Mouse (Mus musculus) liver, postnatal 0 days (tissue): ENCODE results near the gene Rasgef1b. TPM values are rescaled to one million over a fixed set of nuclear protein-coding genes. Genes with fewer than 3 reads are reported as not detected.

ENCODE experiments used
- ATAC-seq: fragments of 200-750 bp; cut with Nextera tagmentation; 2 replicates; pipeline ENCODE4 v1.8.0; 2017; ENCODE audit warnings: mild to moderate bottlenecking, moderate library complexity
- DNase-seq: peaks from one replicate; pipeline ENCODE4 v3.0.0-alpha.2; 2016
- H3K27ac ChIP-seq: fragments of 300-500 bp; sonication (generic); 2 replicates; pipeline ENCODE4 v1.5.1; 2014; ENCODE audit warnings: antibody characterized with exemption, moderate library complexity, mild to moderate bottlenecking, low read depth
- H3K27me3 ChIP-seq: fragments of 300-500 bp; sonication (generic); 2 replicates; pipeline ENCODE4 v1.6.1; 2014; ENCODE audit warnings: low read length, control low read depth, mixed read lengths; ENCODE audit not compliant: insufficient read depth
- H3K36me3 ChIP-seq: fragments of 300-500 bp; sonication (generic); replicated peaks from 2 replicates; pipeline ENCODE4 v1.6.1; 2014; ENCODE audit warnings: mild to moderate bottlenecking, control low read depth, low read length, moderate library complexity, mixed read lengths; ENCODE audit not compliant: insufficient read depth
- H3K4me1 ChIP-seq: fragments of 300-500 bp; sonication (generic); 2 replicates; pipeline ENCODE4 v1.6.1; 2014; ENCODE audit warnings: antibody characterized with exemption, mild to moderate bottlenecking, control low read depth; ENCODE audit not compliant: insufficient read depth
- H3K4me2 ChIP-seq: fragments of 300-500 bp; sonication (generic); 2 replicates; pipeline ENCODE4 v1.6.1; 2014; ENCODE audit warnings: low read depth, mild to moderate bottlenecking, low read length, moderate library complexity, mixed read lengths
- H3K4me3 ChIP-seq: fragments of 300-500 bp; sonication (generic); 2 replicates; pipeline ENCODE4 v1.5.1; 2014; ENCODE audit warnings: low read depth, low read length
- H3K9ac ChIP-seq: fragments of 300-500 bp; sonication (generic); replicated peaks from 2 replicates; pipeline ENCODE4 v1.6.1; 2014; ENCODE audit warnings: mild to moderate bottlenecking, moderate library complexity
- H3K9me3 ChIP-seq: fragments of 300-500 bp; sonication (generic); 2 replicates; pipeline ENCODE4 v1.6.1; 2016; ENCODE audit warnings: mild to moderate bottlenecking, control low read depth, low read length, mixed read lengths
- CTCF ChIP-seq: sonication (generic); IDR thresholded peaks from 2 replicates; pipeline ENCODE4 v1.5.1; 2016; ENCODE audit warnings: antibody characterized with exemption, low read depth
- EP300 ChIP-seq: IDR thresholded peaks from 2 replicates; pipeline ENCODE4 v1.6.1; 2016; ENCODE audit warnings: antibody characterized with exemption, low read depth, mild to moderate bottlenecking
- WGBS: fragments of 180-500 bp; shearing (Covaris S2); extraction: QIAGEN DNeasy Blood & Tissue Kit; methylation state at CpG from one replicate; pipeline ENCODE4 v1.1.7; 2014; ENCODE audit not compliant: insufficient replicate concordance; 5-methylcytosine and 5-hydroxymethylcytosine counted together
- polyA plus RNA-seq: library from polyadenylated mRNA; unstranded; fragments of >200 nt; fragmentation: Nextera tagmentation; extraction: Ambion mirVana; gene quantifications from 2 replicates; pipeline ENCODE4 v1.2.1, GENCODE M21; 2015

Gene Rasgef1b
- polyA plus RNA-seq, 1 experiment from 2014 or later = 11.8 TPM

DNA sequence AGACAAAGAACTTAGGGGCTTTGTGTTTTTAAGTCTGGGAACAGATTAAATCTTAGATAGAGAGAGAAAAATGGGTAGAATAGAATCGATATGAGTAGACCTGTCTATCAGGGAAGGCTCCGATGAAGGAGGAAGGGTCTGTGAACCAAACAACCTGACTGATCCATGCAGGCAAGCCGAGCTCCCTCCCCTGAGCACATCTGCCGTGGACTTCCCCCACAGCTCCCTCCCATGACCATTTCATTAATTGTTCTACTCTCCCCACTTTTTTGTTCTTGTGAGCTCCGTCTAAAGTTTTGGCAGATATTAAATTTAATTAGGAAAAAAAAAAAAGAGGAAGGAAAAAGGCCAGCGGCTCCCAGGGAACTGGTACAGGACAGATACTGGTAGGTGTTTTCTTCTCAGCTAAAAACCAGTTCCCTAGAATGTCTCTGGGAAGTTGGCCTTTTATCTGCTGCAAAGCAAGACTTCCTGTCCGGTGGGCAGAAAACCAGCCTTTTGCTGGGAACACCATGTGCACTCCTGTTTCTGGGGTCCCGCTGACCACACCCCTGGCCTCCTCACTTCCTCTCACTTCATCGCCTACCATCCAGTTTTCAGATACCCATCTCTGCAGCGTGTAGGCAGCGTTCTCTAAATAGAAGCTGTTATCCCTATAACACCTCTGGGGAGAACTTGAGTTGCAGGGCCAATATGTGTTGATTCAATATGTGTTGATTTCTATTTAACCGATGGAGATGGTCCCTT is 437.6 kb downstream of the Rasgef1b start:
- TF ChIP-seq CTCF = no peak
- no peak; the same call in 1 of the 2 replicates for TF ChIP-seq EP300
- Histone ChIP-seq H3K9ac (no peak overlapping the region), H3K4me1 (no peaks in the 10 kb centered on the region), H3K9me3 (no peaks in the 10 kb centered on the region), H3K4me3 (no peak overlapping the region), H3K36me3 (no peaks in the 10 kb centered on the region), H3K27me3 (no peaks in the 10 kb centered on the region), H3K4me2 (no peak overlapping the region), H3K27ac (no peak overlapping the region)
- 26% methylated on average over 12 of the region's 12 CpGs for WGBS
- no peak for DNase-seq
- no peak for ATAC-seq

DNA sequence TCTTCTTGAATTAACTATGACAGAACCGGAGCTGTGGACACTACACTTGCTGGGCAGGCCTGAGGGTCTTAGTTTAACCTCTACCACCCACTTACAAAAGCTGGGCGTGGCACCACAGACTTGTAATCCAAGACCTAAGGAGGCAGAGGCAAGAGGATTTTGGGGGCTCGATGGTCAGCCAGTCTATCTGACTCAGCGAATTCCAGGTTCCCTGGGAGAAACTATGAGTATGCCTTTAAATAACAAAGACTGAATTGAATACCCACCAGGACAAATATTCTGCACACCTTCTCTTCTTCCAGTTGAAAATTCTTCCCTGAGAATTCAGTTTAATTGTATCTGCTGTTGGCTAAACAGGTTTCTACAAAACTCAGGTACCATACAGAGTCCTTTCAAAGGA is 440.6 kb downstream of the Rasgef1b start:
- Histone ChIP-seq H3K36me3 (no peaks in the 10 kb centered on the region), H3K27me3 (no peaks in the 10 kb centered on the region), H3K4me1 (peaks cover 8% of the 10 kb centered on the region), H3K4me2 (no peak overlapping the region), H3K4me3 (no peak overlapping the region), H3K27ac (no peak overlapping the region), H3K9me3 (no peaks in the 10 kb centered on the region), H3K9ac (no peak overlapping the region)
- 68% methylated on average over 4 of the region's 4 CpGs for WGBS
- DNase-seq = no peak
- ATAC-seq = no peak
- TF ChIP-seq CTCF (no peak), EP300 (no peak)

DNA sequence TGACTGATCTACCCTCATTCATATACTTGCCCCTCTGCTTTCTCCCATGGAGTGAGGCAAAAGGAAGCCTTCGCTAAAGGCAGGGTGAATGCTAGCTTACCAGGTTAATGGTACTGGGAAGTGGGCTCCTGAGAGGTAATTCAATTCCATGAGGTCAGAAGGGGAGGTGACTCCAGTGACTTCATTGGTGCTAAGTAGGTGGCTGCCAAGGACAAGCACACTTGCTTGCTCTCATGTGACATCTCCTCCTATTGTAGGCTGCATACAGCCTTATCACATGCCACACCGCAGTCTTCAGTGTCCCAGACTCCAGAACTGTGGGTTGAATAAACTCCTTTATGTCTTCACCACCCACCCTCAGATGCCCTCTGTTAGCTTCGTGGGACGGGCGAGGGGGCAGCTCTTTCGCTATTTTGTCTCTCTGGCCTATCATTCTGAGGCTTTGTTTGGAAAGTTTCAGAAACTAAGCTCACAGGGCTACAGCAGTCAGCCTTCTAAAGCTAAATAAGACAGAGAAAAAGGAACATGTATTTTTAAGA is 441.1 kb downstream of the Rasgef1b start:
- ATAC-seq (no peak), DNase-seq (no peak)
- Histone ChIP-seq H3K27me3 (no peaks in the 10 kb centered on the region), H3K9me3 (no peaks in the 10 kb centered on the region), H3K9ac (no peak overlapping the region), H3K4me2 (no peak overlapping the region), H3K36me3 (no peaks in the 10 kb centered on the region), H3K27ac (peak overlapping the region; percentile 37; the same call in 1 of the 2 replicates), H3K4me3 (no peak overlapping the region), H3K4me1 (peaks cover 10% of the 10 kb centered on the region)
- no peak for TF ChIP-seq EP300
- no peak for TF ChIP-seq CTCF
- WGBS = 69% methylated on average over 6 of the region's 6 CpGs

DNA sequence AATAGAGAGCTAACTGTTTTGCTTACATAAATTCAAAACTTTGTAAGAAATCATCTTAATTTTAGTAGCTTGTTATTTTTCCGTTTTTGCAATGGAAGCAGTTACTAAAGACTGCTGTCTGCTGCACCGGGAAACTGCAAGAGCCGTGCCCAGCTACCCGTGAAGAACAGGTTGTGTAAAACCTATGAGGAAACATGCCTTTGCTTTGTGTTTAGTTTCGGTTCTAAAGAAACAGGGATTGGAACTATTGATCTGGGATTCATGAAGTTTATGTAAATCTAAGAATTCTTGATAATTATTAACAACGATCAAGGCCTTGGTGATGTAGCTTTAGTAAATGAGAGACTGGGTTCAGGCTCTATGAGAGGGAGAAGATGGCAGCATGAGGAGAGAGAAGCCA is 442.3 kb downstream of the Rasgef1b start:
- Histone ChIP-seq H3K36me3 (no peaks in the 10 kb centered on the region), H3K4me3 (no peak overlapping the region), H3K4me1 (peaks cover 10% of the 10 kb centered on the region), H3K27ac (peak overlapping the region; percentile 84), H3K9me3 (no peaks in the 10 kb centered on the region), H3K4me2 (no peak overlapping the region), H3K9ac (no peak overlapping the region), H3K27me3 (no peaks in the 10 kb centered on the region)
- DNase-seq (no peak), ATAC-seq (peak; percentile 76)
- 49% methylated on average over 6 of the region's 6 CpGs for WGBS
- TF ChIP-seq CTCF (no peak), EP300 (peak; percentile 82)

DNA sequence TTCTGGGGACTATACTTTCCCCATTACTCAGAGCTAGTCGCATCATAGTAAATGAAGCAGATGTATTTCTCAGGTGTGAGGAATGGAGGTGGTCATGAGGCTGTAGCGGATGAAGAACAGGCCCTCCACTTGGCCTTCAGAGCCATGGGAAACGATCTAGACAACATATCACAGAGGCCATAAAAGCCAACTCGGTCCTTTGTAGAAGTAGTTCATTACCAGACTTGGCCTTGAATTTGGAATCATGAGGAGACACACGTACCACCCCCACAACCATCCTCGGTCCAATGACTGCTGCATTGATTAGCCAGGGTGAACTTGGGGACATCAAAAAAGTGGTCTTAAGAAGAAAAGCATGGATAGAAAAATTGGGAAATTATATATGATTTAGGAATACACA is 442.8 kb downstream of the Rasgef1b start:
- TF ChIP-seq CTCF (no peak), EP300 (no peak)
- H3K4me1 ChIP-seq = peaks cover 10% of the 10 kb centered on the region
- no peak overlapping the region for H3K4me3 ChIP-seq
- peak overlapping the region; percentile 84 for H3K27ac ChIP-seq
- no peak overlapping the region for H3K9ac ChIP-seq
- WGBS = 71% methylated on average over 6 of the region's 6 CpGs
- no peaks in the 10 kb centered on the region for H3K36me3 ChIP-seq
- no peaks in the 10 kb centered on the region for H3K27me3 ChIP-seq
- no peak for ATAC-seq
- H3K9me3 ChIP-seq = no peaks in the 10 kb centered on the region
- H3K4me2 ChIP-seq = no peak overlapping the region
- no peak for DNase-seq

DNA sequence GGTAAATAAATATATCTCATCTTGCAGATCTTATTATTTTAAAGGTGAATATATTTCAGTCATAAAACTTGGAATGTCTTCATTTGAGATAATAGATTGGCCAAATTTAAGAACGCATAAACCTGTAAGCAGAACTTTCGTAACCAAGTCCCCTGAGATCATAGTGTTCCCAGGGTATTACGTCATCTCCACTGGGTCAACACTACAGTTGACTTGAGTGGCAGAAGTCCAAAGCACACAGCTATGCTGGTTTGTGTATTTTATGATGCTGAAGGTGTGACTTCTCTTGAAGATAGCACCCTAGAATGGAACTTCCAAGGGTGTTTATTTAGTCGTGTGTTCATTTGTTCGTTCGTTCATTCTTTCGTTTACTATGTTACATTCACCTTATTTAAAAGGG is 444.5 kb downstream of the Rasgef1b start:
- Histone ChIP-seq H3K27me3 (no peaks in the 10 kb centered on the region), H3K36me3 (no peaks in the 10 kb centered on the region), H3K27ac (peak overlapping the region; percentile 83), H3K9ac (no peak overlapping the region), H3K9me3 (no peaks in the 10 kb centered on the region), H3K4me1 (peaks cover 11% of the 10 kb centered on the region), H3K4me2 (no peak overlapping the region), H3K4me3 (no peak overlapping the region)
- DNase-seq (peak; percentile 42), ATAC-seq (peak; percentile 81)
- WGBS = 61% methylated on average over 7 of the region's 7 CpGs
- TF ChIP-seq CTCF = no peak
- TF ChIP-seq EP300 = peak; percentile 88
